Mouse (Mus musculus): ENCODE results near the gene Zbtb42. TPM values are rescaled to one million over a fixed set of nuclear protein-coding genes. Genes with fewer than 3 reads are reported as not detected.

Gene Zbtb42
- polyA plus RNA-seq, 1 experiment from 2014 or later = 7.5 TPM

GRCm38 (mm10) chr12:112722240-112723027 is 43.8 kb downstream of the Zbtb42 start:
- Histone ChIP-seq H3K27me3 (peaks cover 42% of the 10 kb centered on the region), H3K27ac (peak overlapping the region; percentile 60), H3K9me3 (replicated peaks) (no peaks in the 10 kb centered on the region), H3K4me3 (peak overlapping the region; percentile 91), H3K4me2 (replicated peaks) (peak overlapping the region; percentile 99), H3K9ac (peak overlapping the region; percentile 95), H3K36me3 (0 out of 2 replicates have a peak, but pooled peaks cover 4% of the 10 kb centered on the region), H3K4me1 (peaks cover 24% of the 10 kb centered on the region)
- WGBS = under 1% methylated on average over 35 of the region's 75 CpGs
- peak; percentile 66 for ATAC-seq (ENCODE audit: low FRiP score)

GRCm38 (mm10) chr12:112723028-112723330 is 44.4 kb downstream of the Zbtb42 start:
- Histone ChIP-seq H3K4me3 (peak overlapping the region; percentile 91), H3K27ac (peak overlapping the region; percentile 60), H3K4me1 (peaks cover 26% of the 10 kb centered on the region), H3K9me3 (replicated peaks) (no peaks in the 10 kb centered on the region), H3K27me3 (peaks cover 42% of the 10 kb centered on the region), H3K9ac (peak overlapping the region; percentile 95), H3K4me2 (replicated peaks) (peak overlapping the region; percentile 99), H3K36me3 (0 out of 2 replicates have a peak, but pooled peaks cover 4% of the 10 kb centered on the region)
- 5% methylated on average over 5 of the region's 5 CpGs for WGBS
- ATAC-seq (ENCODE audit: low FRiP score) = peak; percentile 21; the same call in 1 of the 2 replicates

GRCm38 (mm10) chr12:112723445-112723844 is 44.8 kb downstream of the Zbtb42 start:
- peak overlapping the region; percentile 99 for H3K4me2 ChIP-seq (replicated peaks)
- H3K4me1 ChIP-seq = peaks cover 26% of the 10 kb centered on the region
- WGBS = 91% methylated on average over 6 of the region's 6 CpGs
- peaks cover 42% of the 10 kb centered on the region for H3K27me3 ChIP-seq
- no peak overlapping the region; the same call in 1 of the 2 replicates for H3K27ac ChIP-seq
- no peak for ATAC-seq (ENCODE audit: low FRiP score)
- peak overlapping the region; percentile 91 for H3K4me3 ChIP-seq
- H3K9ac ChIP-seq = peak overlapping the region; percentile 95
- 0 out of 2 replicates have a peak, but pooled peaks cover 4% of the 10 kb centered on the region for H3K36me3 ChIP-seq
- no peaks in the 10 kb centered on the region for H3K9me3 ChIP-seq (replicated peaks)

- Histone ChIP-seq H3K4me3 (no peak overlapping the region), H3K4me1 (peaks cover 26% of the 10 kb centered on the region)
- no peak for ATAC-seq (ENCODE audit: low FRiP score)
Observed at GRCm38 (mm10) chr12:112724077-112724805, 45.6 kb downstream of the Zbtb42 start.

GRCm38 (mm10) chr12:112727801-112728200 is 49.2 kb downstream of the Zbtb42 start:
- Histone ChIP-seq H3K9ac (peak overlapping the region; percentile 13; the same call in 1 of the 2 replicates), H3K9me3 (replicated peaks) (no peaks in the 10 kb centered on the region), H3K27me3 (peaks cover 12% of the 10 kb centered on the region), H3K4me2 (replicated peaks) (no peak overlapping the region), H3K27ac (no peak overlapping the region), H3K36me3 (peaks cover 23% of the 10 kb centered on the region), H3K4me1 (peaks cover 21% of the 10 kb centered on the region), H3K4me3 (no peak overlapping the region)
- WGBS = 74% methylated on average over 8 of the region's 8 CpGs
- no peak for ATAC-seq (ENCODE audit: low FRiP score)

More at GRCm38 (mm10) chr12:112724077-112724805, 45.6 kb downstream of the Zbtb42 start:
- Histone ChIP-seq H3K4me2 (replicated peaks) (no peak overlapping the region), H3K27me3 (peaks cover 40% of the 10 kb centered on the region), H3K36me3 (0 out of 2 replicates have a peak, but pooled peaks cover 4% of the 10 kb centered on the region), H3K9ac (no peak overlapping the region), H3K9me3 (replicated peaks) (no peaks in the 10 kb centered on the region), H3K27ac (no peak overlapping the region)
- 80% methylated on average over 11 of the region's 11 CpGs for WGBS

GRCm38 (mm10) chr12:112730808-112731207 is 52.2 kb downstream of the Zbtb42 start:
- 90% methylated on average over 14 of the region's 14 CpGs for WGBS
- Histone ChIP-seq H3K36me3 (peaks cover 42% of the 10 kb centered on the region), H3K4me1 (0 out of 2 replicates have a peak, but pooled peaks cover 4% of the 10 kb centered on the region), H3K9me3 (replicated peaks) (no peaks in the 10 kb centered on the region), H3K27ac (no peak overlapping the region), H3K4me2 (replicated peaks) (no peak overlapping the region), H3K27me3 (no peaks in the 10 kb centered on the region), H3K9ac (no peak overlapping the region), H3K4me3 (no peak overlapping the region)
- no peak for ATAC-seq (ENCODE audit: low FRiP score)

Small RNA genes within 50 kb of the gene (microRNA-seq; reads per million reads assigned to microRNA genes)
- gene Mir6939 = not detected

Other genes with a start within 250 kb of the Zbtb42 start
- 0.13 TPM in 1 of 2 replicates, not detected in the other for gene A530016L24Rik, start 189.4 kb upstream of the Zbtb42 start, polyA plus RNA-seq (2016; fragmentation: Nextera tagmentation; extraction: Ambion mirVana)
- 14.6 and 16.1 TPM in 2 replicates for gene Tmem179, start 162.1 kb upstream of the Zbtb42 start, polyA plus RNA-seq (2016; fragmentation: Nextera tagmentation; extraction: Ambion mirVana)
- 1.5 and 2.1 TPM in 2 replicates for gene Inf2, start 90.0 kb upstream of the Zbtb42 start, polyA plus RNA-seq (2016; fragmentation: Nextera tagmentation; extraction: Ambion mirVana)
- gene Adssl1, start 58.8 kb upstream of the Zbtb42 start, polyA plus RNA-seq (2016; fragmentation: Nextera tagmentation; extraction: Ambion mirVana) = 3.3 and 5.0 TPM in 2 replicates
- gene Siva1, start 34.1 kb upstream of the Zbtb42 start, polyA plus RNA-seq (2016; fragmentation: Nextera tagmentation; extraction: Ambion mirVana) = 100 and 124 TPM in 2 replicates
- 154 and 156 TPM in 2 replicates for gene Akt1, start 3.9 kb upstream of the Zbtb42 start, polyA plus RNA-seq (2016; fragmentation: Nextera tagmentation; extraction: Ambion mirVana)
- gene Cep170b, start 41.6 kb downstream of the Zbtb42 start, polyA plus RNA-seq (2016; fragmentation: Nextera tagmentation; extraction: Ambion mirVana) = 28.3 and 28.5 TPM in 2 replicates
- gene Pld4, start 81.8 kb downstream of the Zbtb42 start, polyA plus RNA-seq (2016; fragmentation: Nextera tagmentation; extraction: Ambion mirVana) = 5.0 and 5.4 TPM in 2 replicates
- 0.48 and 0.64 TPM in 2 replicates for gene Ahnak2, start 123.8 kb downstream of the Zbtb42 start, polyA plus RNA-seq (2016; fragmentation: Nextera tagmentation; extraction: Ambion mirVana)
- 16.9 and 19.7 TPM in 2 replicates for gene Clba1, start 130.1 kb downstream of the Zbtb42 start, polyA plus RNA-seq (2016; fragmentation: Nextera tagmentation; extraction: Ambion mirVana)
- gene Cdca4, start 150.6 kb downstream of the Zbtb42 start, polyA plus RNA-seq (2016; fragmentation: Nextera tagmentation; extraction: Ambion mirVana) = 101 TPM in 2 replicates
- gene Gpr132, start 189.4 kb downstream of the Zbtb42 start, polyA plus RNA-seq (2016; fragmentation: Nextera tagmentation; extraction: Ambion mirVana) = not detected in 2 replicates